Mouse (Mus musculus) right cerebral cortex, adult 2 months (tissue): ENCODE measurements at regions not wholly inside any gene's neighbourhood (a gene's known extent, or its start where the extent isn't known, plus 50 kb on each side); places are given as distances from the start of the nearest gene placed in this dataset.
A peak's percentile ranks its signal among the peaks of the same experiment; 100 is the strongest.

Experiments used
- DNase-seq, 2 experiments: peaks; one replicate each; pipeline ENCODE4 v3.0.0; 2021 to 2022; ENCODE audit warnings: low spot score in 2 of 2

DNA sequence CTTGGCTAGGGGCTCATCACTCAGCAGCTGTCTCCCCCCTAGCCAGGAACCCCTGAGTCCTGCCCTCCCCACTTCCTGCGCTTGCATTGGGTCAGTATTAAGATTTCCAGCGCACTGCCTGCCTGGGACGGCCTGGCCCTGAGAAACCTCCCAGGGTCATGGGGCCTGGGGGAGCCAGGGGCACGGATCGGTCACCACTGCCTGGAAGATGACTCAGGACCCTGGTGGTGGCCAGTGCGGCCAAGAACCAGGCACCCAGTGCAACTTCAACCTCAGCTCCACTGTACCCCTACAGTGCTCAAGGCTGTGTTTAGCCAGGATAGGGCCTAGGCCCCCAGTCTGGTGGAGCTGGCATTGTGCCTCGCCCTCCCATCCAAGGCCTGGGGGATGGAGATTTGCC, 111.9 kb upstream of the Zbtb40 start:
- no peak for DNase-seq

DNA sequence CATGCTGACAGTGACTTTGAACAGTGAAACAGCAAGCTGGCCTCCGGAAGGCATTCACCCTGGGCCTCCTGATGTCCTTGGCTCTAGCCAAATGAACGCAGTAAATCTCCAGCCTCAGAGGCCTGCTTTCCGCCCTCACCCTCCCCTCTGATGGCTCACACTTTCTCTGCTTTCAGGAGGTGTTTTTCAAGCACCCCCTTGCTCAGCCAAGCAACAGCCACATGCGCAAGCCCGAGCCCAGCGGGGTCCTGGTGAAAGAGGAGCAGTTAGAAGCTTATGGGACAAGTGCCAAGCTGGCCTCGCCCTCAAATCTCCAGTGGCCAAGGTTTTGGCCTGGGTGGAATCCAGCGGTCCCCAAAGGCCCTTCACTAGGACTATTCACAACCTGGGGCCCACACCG, 109.6 kb upstream of the Zbtb40 start:
- peak in 1 of 2 experiments; percentile 9 for DNase-seq

DNA sequence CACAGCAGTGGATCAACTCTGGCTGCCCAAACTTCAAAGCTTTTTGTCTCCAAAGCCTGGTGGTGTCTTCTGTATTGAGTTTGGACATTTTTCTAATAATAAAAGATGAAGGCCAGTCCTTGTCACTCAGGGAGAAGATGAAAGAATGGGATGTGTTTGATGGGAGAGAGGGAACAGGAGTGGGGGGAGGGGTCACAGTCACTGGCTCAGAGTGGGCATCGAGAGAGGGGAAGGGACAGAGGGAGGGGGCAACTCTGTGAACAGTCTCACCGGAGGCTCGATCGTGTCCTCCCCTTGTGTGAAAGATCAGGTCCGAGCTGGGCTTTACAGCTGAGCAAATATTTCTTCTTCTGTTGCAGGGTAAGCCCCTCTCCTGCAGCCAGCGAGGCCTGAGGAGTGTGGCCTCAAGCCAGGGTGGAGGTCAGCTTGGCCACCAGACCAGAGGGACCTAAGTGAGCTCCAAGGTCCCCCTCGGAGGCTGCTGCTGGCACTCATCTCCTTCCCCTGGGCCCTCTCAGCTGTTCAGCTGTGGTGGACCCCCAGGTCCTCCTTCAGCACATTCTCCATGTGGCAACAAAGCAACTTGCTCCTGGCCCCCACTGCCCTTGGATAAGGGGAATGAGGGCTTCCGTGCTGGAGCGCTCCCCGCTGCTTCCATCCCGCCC, 108.0 kb upstream of the Zbtb40 start:
- DNase-seq = no peak

DNA sequence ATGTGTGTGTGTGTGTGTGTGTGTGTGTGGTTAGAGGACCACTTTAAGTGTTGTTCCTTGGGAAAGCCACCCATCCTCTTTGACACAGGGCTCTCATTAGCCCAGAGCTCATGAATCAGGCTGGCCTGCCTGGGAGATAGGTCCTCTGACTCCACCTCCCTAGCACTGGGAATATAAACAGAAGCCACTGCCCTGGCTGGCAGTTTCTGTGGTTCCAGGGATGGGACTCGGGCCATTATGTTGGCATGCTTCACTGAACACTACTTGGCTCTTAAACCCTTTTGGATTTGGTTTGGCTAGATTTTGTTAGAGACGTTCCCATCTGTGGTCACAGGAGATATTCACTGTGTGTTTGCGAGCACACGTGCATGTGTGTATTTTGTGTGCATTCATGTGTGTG, 100.2 kb upstream of the Zbtb40 start:
- no peak for DNase-seq

DNA sequence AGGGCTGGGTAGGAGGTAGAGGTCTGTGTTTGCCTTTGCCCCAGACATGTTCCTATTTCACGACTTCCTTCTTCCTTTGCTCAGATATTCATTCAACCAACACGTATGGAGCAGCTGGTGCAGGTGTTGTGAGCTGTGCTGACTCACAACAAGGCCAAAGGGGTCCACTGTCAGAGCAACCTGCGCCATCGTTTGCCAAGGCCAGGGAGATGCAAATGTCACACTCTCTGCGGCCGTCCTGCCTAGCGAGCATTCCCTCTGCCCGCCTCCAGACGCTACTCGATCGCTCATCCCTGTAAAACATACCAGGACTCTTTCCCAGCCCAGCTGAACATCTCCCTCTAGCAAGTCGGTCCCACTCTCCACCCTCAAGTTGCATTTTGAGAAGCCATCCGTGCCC, 99.2 kb upstream of the Zbtb40 start:
- no peak for DNase-seq

DNA sequence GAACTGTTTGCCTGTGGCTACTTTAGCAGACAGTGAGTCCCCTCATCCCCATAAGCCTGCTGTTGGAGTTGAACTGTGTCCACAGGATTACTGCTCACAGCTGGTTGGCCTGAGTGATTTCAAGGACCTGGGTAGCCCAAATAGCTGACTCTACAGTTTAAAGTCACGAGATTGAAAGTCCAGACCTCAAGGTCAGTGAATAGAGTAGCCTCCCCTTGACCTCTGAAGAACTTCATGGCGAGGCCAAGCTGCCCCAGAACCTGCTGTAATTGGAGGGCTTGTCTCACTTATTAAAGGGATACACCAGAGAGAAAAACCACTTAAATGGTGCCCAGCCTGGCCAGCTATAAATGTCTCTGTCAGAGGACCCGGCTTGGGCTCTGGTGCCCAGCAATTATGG, 97.7 kb upstream of the Zbtb40 start:
- DNase-seq = no peak

DNA sequence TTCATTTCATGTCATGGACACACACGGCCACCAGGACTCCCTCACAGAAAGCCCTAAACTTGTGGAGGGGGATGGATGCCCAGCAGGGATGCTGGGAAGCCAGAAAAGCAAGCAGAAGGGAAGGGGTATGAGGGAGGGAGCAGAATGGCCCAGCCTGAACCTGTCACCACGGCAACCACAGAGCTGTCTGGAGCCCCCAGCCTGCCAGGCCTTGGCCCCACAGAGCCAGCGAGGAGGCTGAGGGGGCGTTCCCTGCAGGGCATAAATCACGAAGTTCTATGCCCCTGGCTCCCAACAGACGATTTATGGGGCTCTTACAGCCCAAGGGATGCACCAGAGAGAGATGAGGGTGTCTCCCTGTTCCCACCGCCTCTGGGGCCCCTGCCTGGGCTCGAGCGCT, 93.7 kb upstream of the Zbtb40 start:
- DNase-seq = no peak

DNA sequence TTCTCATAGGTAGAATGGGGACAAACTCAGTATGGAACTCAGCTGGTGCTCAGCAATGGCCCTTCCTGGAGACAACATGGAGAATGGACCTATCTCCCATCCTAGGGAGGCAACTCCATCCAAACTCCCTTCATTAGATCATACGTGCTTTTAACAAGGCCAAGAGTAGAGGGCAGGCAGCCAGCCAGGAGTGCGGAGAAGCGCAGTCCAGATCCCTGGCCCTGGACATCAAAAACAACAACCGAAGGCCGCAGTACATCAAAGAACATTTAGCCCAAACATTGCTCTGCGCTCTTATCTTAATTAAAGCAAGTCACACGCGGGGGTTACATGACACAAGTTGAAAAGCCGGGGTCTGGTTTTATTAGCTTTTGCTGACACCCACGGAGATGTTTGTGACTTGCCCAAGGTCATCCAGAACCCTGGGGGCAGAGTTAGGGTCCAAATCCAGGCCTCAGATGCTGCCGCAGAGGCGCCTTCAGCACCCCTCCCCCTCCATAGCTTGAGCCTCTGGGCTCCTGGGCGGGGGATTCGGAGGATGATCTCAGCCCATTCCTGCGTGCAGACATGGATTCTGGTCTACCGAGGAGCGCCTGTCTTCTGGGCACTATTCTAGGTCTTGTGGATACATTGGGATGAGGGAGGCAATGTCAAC, 90.6 kb upstream of the Zbtb40 start:
- no peak for DNase-seq

DNA sequence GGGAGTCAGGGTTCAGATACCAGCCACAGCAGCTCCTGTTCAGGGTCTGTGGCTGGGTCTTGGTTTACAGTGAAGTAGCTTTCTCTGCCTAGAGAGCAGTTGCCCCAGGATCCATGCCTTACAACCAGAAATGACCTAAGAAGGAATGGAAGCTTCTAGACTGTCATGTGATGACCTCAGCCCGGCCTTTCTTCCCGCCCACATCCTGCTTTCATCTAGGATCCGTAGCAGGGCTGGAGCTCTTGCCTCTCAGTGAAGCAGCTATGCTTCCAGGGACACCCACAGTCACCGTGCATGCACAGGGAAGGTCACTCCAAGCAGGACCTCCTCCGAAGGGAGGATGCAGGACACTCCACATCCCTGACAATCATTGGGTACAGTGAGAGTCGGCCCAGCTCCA, 89.5 kb upstream of the Zbtb40 start:
- no peak for DNase-seq

DNA sequence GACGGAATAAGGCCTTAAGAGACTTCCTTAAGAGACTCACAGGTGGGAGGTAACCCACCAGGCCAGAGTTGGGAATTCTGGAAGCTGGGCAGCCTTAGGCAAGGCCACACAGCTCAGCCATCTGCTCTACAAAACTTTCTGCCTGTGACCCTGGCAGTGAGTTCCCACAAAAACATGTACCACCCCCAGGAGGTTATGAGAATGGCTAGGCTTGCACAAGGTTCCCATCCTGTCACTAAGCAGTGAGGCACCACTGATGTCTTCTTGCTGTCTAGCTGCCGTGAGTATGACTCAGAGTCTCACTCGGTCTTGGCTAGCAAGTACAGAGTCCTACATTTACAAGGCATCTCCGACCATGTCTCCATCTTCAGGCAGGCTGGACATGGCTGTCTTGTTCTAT, 87.7 kb upstream of the Zbtb40 start:
- DNase-seq = no peak

DNA sequence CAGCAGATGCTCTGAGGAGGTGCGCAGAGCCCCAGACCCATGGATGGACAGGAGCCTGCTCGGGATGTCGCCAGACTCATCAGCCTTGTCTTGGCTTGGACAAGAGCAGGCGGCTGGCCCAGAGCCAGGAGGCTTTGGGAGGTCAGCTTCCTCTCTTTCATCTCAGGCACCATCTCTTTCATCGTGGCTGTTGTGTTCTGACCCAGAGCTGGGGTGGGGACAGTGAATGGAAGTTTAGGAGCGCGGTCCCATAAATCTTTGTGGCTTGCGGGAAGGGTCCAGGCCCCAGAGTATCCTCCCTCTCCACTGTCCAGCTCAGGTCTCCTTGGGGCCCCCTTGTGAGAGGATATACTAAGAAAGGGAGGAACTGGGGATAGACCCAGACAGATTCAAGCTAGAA, 87.2 kb upstream of the Zbtb40 start:
- DNase-seq = no peak

DNA sequence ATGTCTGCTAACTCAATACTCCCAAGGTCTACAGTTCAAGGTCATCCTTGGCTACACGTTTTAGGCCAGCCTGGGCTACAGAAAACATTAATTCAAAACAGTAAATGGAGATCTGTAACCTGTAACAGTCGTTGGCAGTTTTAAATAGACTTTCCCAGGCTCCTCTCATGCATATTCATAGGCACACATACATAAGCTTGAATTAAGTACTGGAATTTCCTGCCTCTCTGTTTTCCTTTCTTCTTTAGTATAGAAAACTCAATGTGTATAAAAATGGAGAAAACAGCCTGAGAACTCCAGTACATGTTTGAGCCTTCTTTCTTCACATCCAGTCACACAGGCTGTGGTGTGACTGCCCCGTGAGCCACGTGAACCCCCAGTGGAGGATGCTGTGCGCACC, 86.0 kb upstream of the Zbtb40 start:
- DNase-seq = no peak

DNA sequence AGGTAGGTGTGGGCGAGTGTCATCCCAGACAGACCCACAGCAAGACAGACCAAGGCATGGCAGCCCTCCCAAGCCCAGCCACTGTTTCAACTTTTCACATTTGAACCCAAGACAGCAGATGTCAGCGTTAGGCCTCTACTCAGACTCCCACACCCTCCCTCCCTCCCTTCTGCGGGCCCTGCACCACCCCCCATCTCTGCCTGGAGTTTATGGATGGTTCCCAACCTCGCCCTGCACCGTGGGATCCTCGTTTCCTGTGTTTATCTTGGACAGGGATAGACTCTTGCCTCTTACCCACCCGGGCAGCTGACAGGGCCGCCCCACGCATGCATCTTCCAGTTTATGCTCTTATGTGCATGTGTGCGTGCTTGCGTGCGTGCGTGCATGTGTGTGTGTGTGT, 85.2 kb upstream of the Zbtb40 start:
- DNase-seq = no peak

DNA sequence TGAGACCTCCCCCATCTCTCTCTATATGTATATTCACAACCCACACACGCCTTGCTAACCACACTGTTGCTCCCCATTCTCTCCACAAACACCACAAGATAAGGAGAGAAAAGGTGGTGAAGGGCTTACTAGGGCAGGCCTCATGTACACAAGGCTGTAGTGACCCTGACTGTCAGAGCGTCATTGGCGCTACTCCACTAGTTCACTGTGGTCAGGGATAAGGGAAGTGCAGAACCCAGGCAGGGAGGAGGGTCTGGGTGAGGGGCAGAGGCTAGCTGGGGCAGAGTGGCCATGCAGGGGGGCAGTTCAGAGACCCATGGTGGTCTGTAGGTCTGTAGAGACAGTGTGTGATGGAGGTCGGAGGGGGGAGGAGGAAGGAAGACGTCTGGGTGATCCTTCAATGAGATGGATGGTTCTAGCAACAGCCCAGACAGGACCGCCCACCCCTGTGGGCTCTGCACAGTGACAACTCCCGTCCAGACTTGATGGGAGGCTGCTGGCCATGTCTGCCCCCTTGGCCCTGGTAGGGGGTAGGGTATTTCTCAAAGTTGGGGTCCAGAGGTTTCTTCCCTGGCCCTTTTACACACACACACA, 82.1 kb upstream of the Zbtb40 start:
- no peak for DNase-seq

DNA sequence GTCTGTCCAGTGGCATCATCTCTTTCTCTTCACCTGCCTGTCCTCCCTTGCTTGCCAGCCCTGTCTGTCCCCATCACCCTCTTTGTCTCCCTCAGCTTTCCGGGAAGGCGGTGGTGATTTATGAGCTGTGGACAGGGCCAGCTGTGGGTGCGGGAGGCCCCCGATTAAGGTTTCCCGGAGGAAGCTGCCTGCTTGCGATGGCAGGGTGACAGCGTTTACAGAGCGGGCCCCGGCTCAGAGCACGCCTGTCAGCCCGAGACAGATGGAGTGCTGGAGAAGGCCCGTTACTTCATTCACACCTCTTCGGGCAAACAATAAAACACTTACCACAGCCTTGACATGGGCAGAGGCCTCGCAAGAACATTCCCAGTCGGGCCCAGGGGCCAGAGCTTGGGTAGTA, 79.6 kb upstream of the Zbtb40 start:
- no peak for DNase-seq

DNA sequence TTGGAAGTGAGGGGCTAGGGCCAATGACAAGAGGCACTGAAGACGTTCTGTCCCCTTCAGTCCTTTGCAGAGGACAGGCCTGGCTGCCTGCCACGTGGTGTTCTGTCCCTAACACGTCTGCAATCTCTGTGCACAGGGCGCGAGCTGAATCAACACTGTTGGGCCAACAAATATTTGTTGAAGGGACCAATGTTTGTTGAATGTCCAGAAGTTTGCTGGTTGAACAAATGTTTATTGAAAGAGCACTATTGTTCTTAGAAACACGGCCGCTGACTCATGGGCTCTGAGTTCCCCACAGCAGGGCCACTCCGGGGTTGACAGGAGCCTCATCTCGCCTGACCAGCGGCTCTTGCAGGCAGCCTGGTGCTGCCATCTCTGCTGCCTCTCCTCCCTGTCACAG, 73.1 kb upstream of the Zbtb40 start:
- no peak for DNase-seq

DNA sequence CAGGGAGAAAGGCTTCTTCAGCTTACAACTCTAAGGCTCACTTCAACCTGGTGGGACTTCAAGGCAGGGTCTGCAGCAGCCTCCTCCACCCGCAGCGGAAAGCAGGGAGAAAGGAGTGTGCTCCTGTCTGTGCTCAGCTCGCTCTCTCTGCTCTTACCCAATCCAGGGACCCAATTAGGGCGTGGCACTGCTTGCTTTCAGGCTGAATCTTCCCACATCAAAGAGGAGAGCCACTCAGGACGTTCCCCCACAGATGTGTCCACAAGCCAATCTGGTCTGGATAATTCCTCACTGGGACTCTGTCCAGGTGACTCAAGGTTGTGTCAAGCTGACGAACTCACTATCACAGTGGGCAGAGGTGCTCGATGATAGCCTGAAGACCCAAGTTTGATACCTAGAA, 72.0 kb upstream of the Zbtb40 start:
- DNase-seq = no peak

DNA sequence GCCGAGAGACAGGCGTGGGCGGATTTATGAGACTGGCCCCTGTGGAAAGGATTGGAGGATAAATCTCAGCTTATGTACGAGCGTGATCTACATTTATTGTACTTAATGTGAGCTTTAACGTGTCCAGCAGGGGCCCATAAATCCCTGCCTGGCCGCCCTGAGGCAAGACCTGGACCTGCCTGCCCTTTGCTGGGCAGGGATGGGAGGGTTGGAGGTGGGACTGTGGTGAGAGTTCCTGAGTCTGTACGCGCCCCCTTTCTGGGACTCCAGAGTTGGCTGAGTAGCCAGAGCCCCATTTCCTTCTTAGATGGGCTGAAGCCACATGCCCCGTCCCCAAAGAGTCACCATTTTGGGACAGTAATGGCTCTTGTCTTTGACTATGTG, 69.7 kb upstream of the Zbtb40 start:
- no peak for DNase-seq

DNA sequence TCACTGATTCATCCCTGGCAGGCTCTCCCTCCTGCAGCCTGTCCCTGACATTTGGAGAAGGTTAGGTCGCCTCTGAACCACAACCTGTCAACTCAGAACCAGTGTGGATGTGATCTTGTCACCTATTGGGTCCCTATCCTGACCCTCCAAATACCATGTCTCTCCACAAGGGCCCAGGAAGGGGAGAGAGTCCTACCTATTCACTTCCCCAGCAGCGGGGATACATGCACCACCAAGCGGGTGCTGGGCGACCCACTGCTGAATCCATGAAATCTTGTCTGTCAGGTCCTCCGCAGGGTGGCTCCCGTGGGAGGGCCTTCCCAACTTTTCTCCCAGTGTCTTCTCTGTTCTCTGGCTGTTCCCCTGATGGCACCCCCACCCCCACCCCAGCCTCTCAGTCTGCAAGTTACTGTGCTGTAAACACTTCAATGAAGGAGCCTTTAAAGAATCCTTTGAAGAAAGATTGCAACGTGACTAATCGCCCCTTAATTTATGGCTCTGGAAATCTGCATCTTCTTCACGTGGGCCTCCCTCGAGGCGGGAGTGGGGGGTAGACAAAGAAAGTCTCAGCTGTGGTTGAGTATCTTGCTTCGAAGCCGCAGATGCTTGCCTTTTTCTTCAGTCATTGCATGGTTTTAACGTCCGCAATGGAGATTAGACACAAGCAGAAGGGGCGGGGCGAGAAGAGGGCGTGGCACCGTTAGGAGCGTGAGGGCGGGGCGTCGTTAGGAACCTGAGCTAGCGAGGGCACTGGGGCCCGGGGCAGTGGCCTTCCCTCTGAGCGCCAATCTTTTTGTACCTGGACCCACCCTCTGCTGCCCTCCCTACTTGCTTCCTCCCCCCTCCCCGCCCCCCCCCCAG, 69.1 kb upstream of the Zbtb40 start:
- peak; percentile 20 to 27 for DNase-seq

DNA sequence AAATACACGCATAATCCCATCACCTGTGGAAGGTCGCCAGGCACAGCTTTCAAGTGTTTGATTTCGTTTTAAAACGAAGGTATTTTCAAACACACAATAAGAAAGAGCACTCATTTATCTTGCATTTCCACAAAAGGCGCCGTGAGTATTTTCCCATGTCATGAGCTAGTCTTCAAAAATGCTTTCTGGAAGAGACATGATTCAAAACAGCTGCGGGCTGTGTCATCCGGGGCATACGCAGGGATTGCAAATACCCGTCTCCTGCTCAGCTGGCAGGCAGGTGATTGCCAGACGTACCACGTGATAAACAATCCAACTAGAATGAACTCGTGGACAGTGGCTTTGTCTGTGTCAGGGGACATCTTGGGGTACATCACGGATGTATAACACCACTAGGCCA, 66.5 kb upstream of the Zbtb40 start:
- DNase-seq = no peak

DNA sequence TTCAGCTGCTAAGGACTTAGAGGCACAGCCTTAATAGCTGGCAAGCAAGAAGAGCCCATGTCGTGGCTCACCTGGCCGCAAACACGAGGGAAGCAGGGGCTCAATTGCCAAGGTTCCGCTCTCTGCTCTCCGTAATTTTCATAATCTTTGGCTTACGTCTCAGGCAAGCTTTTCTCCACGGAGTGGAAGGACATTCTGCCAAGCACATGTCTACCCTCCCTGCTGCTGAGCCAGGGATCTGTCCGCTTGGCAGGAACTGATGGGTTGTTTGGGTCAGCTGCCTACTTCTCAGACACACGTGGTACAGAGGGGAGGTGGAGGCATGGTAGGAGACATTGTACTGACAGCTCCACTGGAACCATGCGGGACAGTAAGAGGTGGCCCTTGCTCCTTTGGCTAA, 61.7 kb upstream of the Zbtb40 start:
- DNase-seq = no peak

DNA sequence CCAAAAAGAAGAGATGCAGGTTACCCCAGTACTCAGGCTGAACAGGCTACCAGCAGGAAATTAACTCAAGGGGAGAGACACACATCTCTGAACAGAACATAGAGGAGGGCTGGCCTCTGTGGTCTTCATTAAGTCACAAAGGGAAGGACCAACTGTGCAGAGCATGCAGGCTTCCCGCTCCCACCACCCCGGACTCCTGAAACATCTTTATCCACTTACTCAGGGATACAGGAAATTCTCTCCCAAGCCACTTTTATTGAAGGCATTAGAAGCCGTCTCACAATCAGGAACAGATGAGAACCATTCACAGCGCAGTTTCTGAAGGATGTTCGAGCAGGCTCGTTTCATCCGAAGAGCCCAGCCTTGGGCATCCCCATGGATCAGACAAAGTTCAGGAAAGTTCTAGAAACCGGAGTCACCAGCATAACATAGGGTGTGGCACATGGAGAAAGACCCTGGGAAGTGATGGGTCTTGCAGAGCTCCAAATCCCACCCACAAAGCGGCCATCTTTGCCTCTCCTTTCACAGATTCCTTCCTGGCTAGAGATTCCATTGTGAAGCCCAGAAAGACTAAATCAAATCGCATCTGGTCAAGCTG, 55.9 kb upstream of the Zbtb40 start:
- DNase-seq = no peak
